Mouse (Mus musculus) liver, postnatal 0 days (tissue): ENCODE measurements around the gene Zdhhc3. TPM values are rescaled to one million over a fixed set of nuclear protein-coding genes. Genes with fewer than 3 reads are reported as not detected.

Source experiments
- ATAC-seq: fragments of 200-750 bp; cut with Nextera tagmentation; 2 replicates; pipeline ENCODE4 v1.8.0; 2017; ENCODE audit warnings: mild to moderate bottlenecking, moderate library complexity
- DNase-seq: peaks from one replicate; pipeline ENCODE4 v3.0.0-alpha.2; 2016
- H3K27ac ChIP-seq: fragments of 300-500 bp; sonication (generic); 2 replicates; pipeline ENCODE4 v1.5.1; 2014; ENCODE audit warnings: antibody characterized with exemption, moderate library complexity, mild to moderate bottlenecking, low read depth
- H3K27me3 ChIP-seq: fragments of 300-500 bp; sonication (generic); 2 replicates; pipeline ENCODE4 v1.6.1; 2014; ENCODE audit warnings: low read length, control low read depth, mixed read lengths; ENCODE audit not compliant: insufficient read depth
- H3K36me3 ChIP-seq: fragments of 300-500 bp; sonication (generic); replicated peaks from 2 replicates; pipeline ENCODE4 v1.6.1; 2014; ENCODE audit warnings: mild to moderate bottlenecking, control low read depth, low read length, moderate library complexity, mixed read lengths; ENCODE audit not compliant: insufficient read depth
- H3K4me1 ChIP-seq: fragments of 300-500 bp; sonication (generic); 2 replicates; pipeline ENCODE4 v1.6.1; 2014; ENCODE audit warnings: antibody characterized with exemption, mild to moderate bottlenecking, control low read depth; ENCODE audit not compliant: insufficient read depth
- H3K4me2 ChIP-seq: fragments of 300-500 bp; sonication (generic); 2 replicates; pipeline ENCODE4 v1.6.1; 2014; ENCODE audit warnings: low read depth, mild to moderate bottlenecking, low read length, moderate library complexity, mixed read lengths
- H3K4me3 ChIP-seq: fragments of 300-500 bp; sonication (generic); 2 replicates; pipeline ENCODE4 v1.5.1; 2014; ENCODE audit warnings: low read depth, low read length
- H3K9ac ChIP-seq: fragments of 300-500 bp; sonication (generic); replicated peaks from 2 replicates; pipeline ENCODE4 v1.6.1; 2014; ENCODE audit warnings: mild to moderate bottlenecking, moderate library complexity
- H3K9me3 ChIP-seq: fragments of 300-500 bp; sonication (generic); 2 replicates; pipeline ENCODE4 v1.6.1; 2016; ENCODE audit warnings: mild to moderate bottlenecking, control low read depth, low read length, mixed read lengths
- CTCF ChIP-seq: sonication (generic); IDR thresholded peaks from 2 replicates; pipeline ENCODE4 v1.5.1; 2016; ENCODE audit warnings: antibody characterized with exemption, low read depth
- EP300 ChIP-seq: IDR thresholded peaks from 2 replicates; pipeline ENCODE4 v1.6.1; 2016; ENCODE audit warnings: antibody characterized with exemption, low read depth, mild to moderate bottlenecking
- WGBS: fragments of 180-500 bp; shearing (Covaris S2); extraction: QIAGEN DNeasy Blood & Tissue Kit; methylation state at CpG from one replicate; pipeline ENCODE4 v1.1.7; 2014; ENCODE audit not compliant: insufficient replicate concordance; 5-methylcytosine and 5-hydroxymethylcytosine counted together
- polyA plus RNA-seq: library from polyadenylated mRNA; unstranded; fragments of >200 nt; fragmentation: Nextera tagmentation; extraction: Ambion mirVana; gene quantifications from 2 replicates; pipeline ENCODE4 v1.2.1, GENCODE M21; 2015

Zdhhc3 gene
- polyA plus RNA-seq, 1 experiment from 2014 or later, result 19.1 TPM

DNA sequence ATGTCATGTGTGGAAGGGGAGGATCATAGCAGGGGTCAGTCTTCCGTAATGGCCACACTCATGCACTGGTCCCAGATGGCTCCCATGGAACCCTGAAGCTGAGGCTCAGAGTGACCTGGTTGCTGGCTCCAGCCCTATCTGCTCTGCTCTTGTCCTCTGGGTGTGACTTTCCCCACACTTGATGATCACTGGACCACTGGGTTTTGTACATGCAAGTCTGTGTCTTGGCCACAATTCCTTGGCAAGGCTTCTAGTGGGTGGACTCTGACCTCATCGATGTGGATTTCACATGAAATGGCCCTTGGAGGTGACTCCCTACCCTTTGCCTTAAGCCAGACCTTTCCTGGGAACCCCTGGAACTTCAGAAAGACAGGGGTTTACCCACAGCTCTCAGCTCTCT, 40.1 kb upstream of the Zdhhc3 start:
- no peak overlapping the region for H3K4me3 ChIP-seq
- DNase-seq, result no peak
- H3K36me3 ChIP-seq, result no peaks in the 10 kb centered on the region
- no peak overlapping the region for H3K27ac ChIP-seq
- H3K9me3 ChIP-seq, result no peaks in the 10 kb centered on the region
- no peaks in the 10 kb centered on the region for H3K4me1 ChIP-seq
- H3K9ac ChIP-seq, result no peak overlapping the region
- ATAC-seq, result no peak
- H3K4me2 ChIP-seq, result no peak overlapping the region
- TF ChIP-seq EP300 (no peak), CTCF (no peak)
- no peaks in the 10 kb centered on the region for H3K27me3 ChIP-seq
- 84% methylated on average over 2 of the region's 2 CpGs for WGBS

DNA sequence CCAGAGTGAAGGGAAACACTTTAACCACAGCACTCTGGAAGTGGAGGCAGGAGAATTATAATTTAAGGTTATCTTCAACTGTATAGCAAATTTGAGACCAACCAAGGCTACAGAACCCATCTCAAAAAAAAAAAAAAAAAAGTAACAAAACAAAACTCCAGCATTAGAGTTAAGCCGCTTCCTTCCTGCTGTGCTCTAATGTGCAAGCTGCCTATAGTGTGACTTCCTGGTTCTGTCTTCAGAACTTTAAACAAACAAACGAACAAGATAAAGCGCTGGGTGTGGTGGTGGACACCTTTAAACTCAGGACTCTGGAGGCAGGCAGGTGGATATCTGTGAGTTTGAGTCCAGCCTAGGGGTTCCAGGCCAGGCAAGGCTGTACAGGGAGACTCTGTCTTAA, 39.0 kb upstream of the Zdhhc3 start:
- H3K9me3 ChIP-seq, result no peaks in the 10 kb centered on the region
- ATAC-seq, result no peak
- WGBS, result 27% methylated on average over 3 of the region's 3 CpGs

DNA sequence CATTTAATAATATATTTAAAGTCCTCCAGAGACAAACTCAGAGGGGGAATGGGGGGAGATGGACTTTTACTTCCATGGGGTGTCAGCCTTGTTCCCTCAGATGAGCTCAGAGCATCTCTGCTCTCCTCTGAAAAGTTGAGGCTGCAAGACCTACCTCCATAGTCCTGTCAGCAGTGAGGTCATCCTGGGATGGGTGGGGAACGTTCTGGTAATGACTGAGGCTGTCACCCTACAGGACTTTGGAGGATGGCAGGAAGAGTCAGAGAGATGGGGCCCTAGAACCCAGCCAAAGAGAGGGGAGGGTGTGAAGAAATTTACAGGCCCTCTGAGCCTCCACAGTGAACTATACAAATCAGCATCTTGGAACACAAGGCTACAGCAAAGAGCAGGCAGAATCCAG, 38.6 kb upstream of the Zdhhc3 start:
- no peak overlapping the region for H3K4me2 ChIP-seq
- DNase-seq, result no peak

More for the DNA sequence above, 39.0 kb upstream of the Zdhhc3 start:
- no peak overlapping the region for H3K9ac ChIP-seq
- H3K27ac ChIP-seq, result no peak overlapping the region
- H3K36me3 ChIP-seq, result no peaks in the 10 kb centered on the region
- TF ChIP-seq CTCF, result no peak
- no peak for TF ChIP-seq EP300
- H3K4me1 ChIP-seq, result no peaks in the 10 kb centered on the region
- no peak overlapping the region for H3K4me2 ChIP-seq
- H3K27me3 ChIP-seq, result no peaks in the 10 kb centered on the region
- no peak for DNase-seq
- no peak overlapping the region for H3K4me3 ChIP-seq

DNA sequence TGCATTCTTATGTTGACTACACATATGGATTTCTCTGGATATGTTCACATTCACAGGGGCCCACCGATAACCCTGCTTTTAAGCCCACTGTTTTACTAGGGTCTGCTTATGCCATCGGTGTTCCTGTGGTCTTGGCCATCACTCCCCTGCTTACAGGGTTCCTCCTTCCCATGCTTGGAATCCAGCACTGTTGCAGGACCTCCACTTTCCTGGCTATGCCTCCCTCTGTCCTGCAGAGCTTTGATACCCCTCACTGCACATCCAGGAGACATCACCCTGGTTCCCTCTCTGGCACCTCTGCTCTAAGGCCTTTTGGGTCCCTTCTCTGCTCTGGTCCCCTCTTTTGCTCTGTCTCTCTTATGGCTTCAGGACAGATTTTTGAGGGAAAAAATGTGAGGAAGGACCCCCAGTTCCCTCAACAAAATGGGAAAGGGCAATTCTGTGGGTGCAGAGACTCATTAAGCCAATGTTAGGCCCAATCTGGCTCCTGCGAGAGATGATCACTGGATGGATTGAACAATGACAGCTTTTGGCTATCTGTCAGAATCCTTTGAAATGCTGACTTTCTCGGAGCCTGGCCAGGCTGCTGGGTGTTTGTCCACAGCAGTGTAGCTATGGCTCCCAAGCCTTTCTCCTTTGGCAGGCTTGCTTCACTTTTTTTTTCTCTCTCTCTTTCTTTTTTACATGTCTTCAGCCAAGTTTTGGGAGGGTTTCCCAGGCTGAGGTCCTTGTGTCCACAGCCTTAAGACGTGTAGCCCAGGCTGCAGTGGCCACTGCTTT, 37.4 kb upstream of the Zdhhc3 start, which contains the start of gene Clec3b:
TSS of gene Clec3b (plus strand) at position 706 of the 780 bp plus-strand sequence.
- no peak for ATAC-seq
- Histone ChIP-seq H3K4me1 (no peaks in the 10 kb centered on the region), H3K9me3 (no peaks in the 10 kb centered on the region), H3K9ac (no peak within 1 kb of the TSS), H3K4me2 (no peak within 1 kb of the TSS), H3K36me3 (no peaks in the 10 kb centered on the region), H3K27me3 (no peaks in the 10 kb centered on the region), H3K4me3 (no peak within 1 kb of the TSS), H3K27ac (no peak within 1 kb of the TSS)
- TF ChIP-seq EP300 (no peak), CTCF (no peak)
- no peak for DNase-seq
- 76% methylated on average over 5 of the region's 5 CpGs for WGBS

More for the DNA sequence above, 38.6 kb upstream of the Zdhhc3 start:
- no peaks in the 10 kb centered on the region for H3K4me1 ChIP-seq
- 17% methylated on average over 1 of the region's 1 CpGs for WGBS
- ATAC-seq, result no peak
- H3K4me3 ChIP-seq, result no peak overlapping the region
- no peak for TF ChIP-seq EP300
- no peaks in the 10 kb centered on the region for H3K27me3 ChIP-seq
- no peak overlapping the region for H3K27ac ChIP-seq
- no peaks in the 10 kb centered on the region for H3K36me3 ChIP-seq
- no peak overlapping the region for H3K9ac ChIP-seq
- no peaks in the 10 kb centered on the region for H3K9me3 ChIP-seq

DNA sequence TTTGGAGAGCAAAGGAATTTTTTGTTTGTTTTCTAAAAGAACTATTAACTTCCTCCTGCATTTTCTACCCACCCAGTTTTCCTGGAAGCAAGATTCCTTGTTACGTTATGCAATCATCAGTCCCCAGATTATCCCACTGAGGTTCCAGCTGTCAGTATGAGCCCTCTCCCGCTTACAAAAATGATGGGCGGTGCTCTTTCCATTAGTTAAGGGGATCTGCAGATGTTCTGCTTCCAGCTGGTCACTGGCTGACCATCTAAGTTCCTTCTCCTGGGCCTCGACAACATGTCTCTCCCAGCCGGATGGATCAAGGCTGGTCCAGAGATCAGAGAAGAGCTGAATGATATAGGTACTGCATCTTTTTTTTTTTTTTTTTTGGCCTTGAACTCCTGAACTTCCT, 35.4 kb upstream of the Zdhhc3 start:
- no peak overlapping the region for H3K9ac ChIP-seq
- no peaks in the 10 kb centered on the region for H3K36me3 ChIP-seq
- TF ChIP-seq EP300 (no peak), CTCF (no peak)
- H3K4me3 ChIP-seq, result no peak overlapping the region
- no peak overlapping the region for H3K4me2 ChIP-seq
- ATAC-seq, result no peak
- DNase-seq, result no peak
- H3K9me3 ChIP-seq, result no peaks in the 10 kb centered on the region
- no peaks in the 10 kb centered on the region for H3K4me1 ChIP-seq
- no peaks in the 10 kb centered on the region for H3K27me3 ChIP-seq
- WGBS, result 74% methylated on average over 5 of the region's 5 CpGs
- no peak overlapping the region for H3K27ac ChIP-seq

DNA sequence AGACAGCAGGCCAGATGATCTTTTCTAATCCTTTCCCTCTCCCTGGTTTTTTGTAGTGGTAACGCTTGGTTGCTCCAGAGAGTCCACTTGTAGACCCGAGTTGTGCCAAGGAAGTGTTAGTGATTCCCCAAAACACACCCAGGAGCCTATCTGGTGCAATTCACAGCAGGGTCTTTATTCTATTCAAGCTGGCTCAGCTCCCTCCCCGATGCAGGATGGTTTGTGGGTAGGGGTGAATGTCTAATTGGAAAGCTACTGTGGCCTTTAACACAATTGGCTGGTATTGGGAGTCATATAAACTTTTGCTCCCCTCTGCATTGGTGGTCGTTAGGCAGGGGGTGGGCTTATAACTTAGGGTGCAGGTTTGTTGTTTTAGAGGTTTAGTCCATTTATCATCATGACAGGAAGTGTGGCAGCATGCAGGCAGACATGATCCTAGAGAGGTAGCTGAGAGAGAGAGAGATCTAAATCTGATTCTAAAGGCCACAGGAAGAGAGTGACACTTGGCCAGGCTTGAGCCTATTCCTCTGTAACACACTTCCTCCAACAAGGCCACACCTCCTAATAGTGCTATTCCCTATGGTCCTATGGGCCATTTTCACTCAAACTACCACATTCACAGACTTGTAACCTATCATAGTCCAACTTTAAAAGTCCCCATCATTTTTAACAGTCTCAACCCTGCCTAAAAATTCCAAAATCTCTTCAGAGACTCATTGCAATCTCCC, 27.0 kb upstream of the Zdhhc3 start:
- TF ChIP-seq EP300 (no peak), CTCF (no peak)
- Histone ChIP-seq H3K4me1 (no peaks in the 10 kb centered on the region), H3K9me3 (no peaks in the 10 kb centered on the region), H3K4me2 (no peak overlapping the region), H3K27me3 (no peaks in the 10 kb centered on the region), H3K9ac (no peak overlapping the region), H3K27ac (no peak overlapping the region), H3K36me3 (peaks cover 19% of the 10 kb centered on the region), H3K4me3 (no peak overlapping the region)
- DNase-seq, result no peak
- no peak for ATAC-seq
- WGBS, result 75% methylated on average over 4 of the region's 4 CpGs
